Mouse (Mus musculus): ENCODE data around the gene Tab2.

The Tab2 gene

DNA sequence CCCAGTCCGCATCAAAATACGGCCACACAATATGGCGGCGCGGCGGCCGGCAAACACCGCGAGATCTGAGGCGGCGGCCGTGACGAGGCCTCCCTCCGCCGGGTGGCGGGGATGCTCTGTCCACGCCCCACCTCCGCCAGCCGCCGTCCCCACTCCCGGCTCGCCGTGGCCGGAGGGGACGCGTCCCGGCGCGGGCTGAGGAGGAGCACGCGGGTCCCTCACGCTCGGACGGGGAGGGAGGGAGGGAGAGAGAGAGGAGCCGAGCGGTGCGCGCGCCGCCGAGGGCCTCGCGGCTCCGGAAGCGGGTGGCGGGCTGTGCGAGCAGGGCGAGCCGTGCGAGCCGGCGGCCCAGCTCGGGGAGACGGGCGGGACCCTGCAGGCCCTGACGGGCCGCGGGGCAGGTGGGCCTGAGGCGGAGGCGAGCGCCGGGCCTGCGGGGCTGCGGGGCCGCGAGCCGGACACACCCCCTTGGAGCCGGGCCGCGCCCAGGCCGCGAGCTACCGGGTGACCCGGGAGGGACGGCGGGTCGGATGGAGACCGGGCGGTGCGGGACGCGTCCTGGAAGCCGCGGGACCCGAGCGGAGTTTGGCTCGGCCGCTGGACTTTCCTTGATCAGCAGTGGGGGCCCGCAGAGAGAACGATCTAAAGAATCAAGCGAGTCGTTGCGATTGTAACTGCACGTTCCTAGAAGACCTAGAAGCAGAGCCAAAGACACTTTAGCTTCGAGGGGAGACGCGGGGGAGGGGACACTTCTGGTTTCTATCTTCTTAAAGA, at the start of gene Tab2:
Gene Tab2 (minus strand): TSS at position 3 of the 774 bp plus-strand sequence.
- peak; percentile 83 to 85 for DNase-seq (ENCODE audit: low spot score in 2 of 2)

- DNase-seq (ENCODE audit: low spot score in 2 of 2) = peak in 1 of 2 experiments; percentile 6
Observed at GRCm38 (mm10) chr10:7992258-7992919, 36.4 kb upstream of the Tab2 start.

GRCm38 (mm10) chr10:7991596-7991995, 35.6 kb upstream of the Tab2 start:
- DNase-seq (ENCODE audit: low spot score in 2 of 2) = no peak

DNA sequence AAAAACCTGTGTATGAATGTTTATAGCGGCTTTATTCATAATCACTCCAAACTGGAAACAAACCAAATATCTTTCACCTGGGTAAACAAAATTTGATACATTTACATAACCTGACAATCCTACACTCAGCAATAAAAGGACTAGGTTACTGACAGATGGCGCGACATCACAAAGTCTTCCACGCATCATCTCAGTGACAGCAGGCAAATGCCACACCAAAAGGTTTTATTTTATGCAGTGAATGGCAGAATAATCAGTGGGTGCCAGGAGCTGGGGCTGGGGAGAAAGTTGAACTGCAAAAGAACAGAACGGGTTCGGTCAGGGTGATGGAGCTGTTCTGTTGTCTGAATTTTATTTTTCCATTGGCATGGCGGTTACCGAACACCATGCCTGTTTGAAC, 31.5 kb upstream of the Tab2 start:
- DNase-seq (ENCODE audit: low spot score in 2 of 2) = no peak

- no peak for DNase-seq (ENCODE audit: low spot score in 2 of 2)
Observed at GRCm38 (mm10) chr10:7976462-7976861, 20.4 kb upstream of the Tab2 start.

GRCm38 (mm10) chr10:7968747-7969280, 12.8 kb upstream of the Tab2 start:
- DNase-seq (ENCODE audit: low spot score in 2 of 2) = no peak

- no peak for DNase-seq (ENCODE audit: low spot score in 2 of 2)
Observed at GRCm38 (mm10) chr10:7967096-7967495, 11.1 kb upstream of the Tab2 start.

- peak; percentile 36 to 45 for DNase-seq (ENCODE audit: low spot score in 2 of 2)
Observed at GRCm38 (mm10) chr10:7959073-7959472, 3.0 kb upstream of the Tab2 start.

- DNase-seq (ENCODE audit: low spot score in 2 of 2) = peak; percentile 16 to 17
Observed at GRCm38 (mm10) chr10:7955634-7956121, 352 bp downstream of the Tab2 start.

- DNase-seq (ENCODE audit: low spot score in 2 of 2) = peak; percentile 11 to 15
Observed at GRCm38 (mm10) chr10:7954989-7955633, 919 bp downstream of the Tab2 start.

DNA sequence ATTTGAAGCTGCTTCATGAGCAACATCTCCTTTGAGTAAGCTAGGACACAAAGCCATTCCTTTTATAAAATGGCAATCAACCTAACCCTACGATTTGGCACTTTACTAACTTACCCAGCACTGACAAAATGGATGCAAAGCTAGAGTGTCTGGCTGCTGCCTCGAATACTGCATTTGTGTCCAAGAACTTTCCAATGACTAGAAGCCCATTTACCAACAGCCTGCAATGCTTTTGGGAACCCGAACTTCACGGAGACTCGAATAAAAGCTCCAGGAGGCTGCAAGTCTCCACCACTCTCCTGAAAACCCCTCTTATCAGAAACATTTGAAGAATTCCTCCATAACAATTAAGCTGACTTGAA, 1.4 kb downstream of the Tab2 start:
- no peak for DNase-seq (ENCODE audit: low spot score in 2 of 2)

DNA sequence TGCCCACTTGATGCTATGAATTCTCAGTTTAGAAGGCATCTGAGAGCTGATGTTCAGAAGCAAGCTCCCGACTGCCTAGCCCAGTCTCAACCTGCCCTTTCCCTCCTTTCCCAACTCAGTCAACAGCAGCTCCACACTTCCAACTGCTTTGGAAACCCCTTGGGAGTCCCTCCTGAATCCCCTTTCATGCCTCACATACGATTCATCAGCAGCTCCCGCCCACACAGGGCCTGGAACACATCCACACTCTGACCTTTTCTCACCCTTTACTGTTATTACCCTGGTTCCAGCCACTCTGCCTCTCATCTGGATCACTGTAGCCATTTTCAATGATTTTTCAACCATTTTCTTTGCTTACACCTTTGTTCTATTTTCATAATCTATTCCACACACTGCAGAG, 13.0 kb downstream of the Tab2 start:
- no peak for DNase-seq (ENCODE audit: low spot score in 2 of 2)

DNA sequence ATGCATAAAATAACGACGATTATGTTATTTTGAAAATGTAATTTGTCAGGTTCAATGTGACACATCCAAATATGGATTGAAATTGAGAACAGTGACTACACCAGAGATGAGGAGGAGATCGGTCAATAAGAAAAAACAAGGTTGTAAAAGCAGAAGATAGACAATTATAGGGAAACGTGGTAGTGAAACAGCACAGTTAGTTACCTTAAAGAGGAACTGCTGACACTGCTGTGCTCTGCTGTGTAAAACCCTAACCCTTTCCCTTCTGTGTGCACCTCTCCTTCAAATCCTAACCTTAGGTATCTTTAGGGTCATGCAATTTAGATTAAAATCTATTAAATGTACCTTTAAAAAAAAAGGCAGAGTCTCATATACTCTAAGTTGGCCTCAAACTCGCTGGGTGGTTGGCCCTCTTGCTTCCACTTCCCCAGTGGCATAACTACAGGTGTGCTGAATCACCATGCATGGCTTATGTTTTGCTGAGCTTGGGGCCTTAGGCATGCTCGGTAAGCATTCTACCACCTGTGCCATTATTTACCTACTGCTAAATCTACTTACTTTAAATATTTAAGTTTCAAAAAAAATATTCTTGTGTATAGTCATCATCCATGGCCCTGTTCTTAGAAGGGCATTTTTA, 19.4 kb downstream of the Tab2 start:
- DNase-seq (ENCODE audit: low spot score in 2 of 2) = no peak

DNA sequence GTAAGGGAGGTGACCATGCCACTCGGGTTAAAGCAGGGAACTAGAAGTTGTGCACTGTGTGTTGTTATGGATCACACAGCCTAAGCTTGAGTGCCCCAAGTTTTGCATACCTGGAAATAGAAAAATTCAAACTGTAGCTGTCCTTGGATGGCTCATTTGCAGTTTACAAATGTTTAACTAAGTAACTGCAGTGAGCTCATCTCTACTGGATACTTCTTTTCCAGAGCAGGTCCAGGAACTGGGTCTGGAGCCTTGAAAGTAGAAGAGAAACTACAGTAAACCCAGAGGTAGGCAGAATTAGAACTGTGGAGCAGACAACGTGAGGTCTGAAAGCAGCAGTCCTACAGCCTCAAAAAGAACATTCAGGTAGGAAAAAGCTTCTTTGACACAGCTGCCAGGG, 23.1 kb downstream of the Tab2 start:
- DNase-seq (ENCODE audit: low spot score in 2 of 2) = no peak

DNA sequence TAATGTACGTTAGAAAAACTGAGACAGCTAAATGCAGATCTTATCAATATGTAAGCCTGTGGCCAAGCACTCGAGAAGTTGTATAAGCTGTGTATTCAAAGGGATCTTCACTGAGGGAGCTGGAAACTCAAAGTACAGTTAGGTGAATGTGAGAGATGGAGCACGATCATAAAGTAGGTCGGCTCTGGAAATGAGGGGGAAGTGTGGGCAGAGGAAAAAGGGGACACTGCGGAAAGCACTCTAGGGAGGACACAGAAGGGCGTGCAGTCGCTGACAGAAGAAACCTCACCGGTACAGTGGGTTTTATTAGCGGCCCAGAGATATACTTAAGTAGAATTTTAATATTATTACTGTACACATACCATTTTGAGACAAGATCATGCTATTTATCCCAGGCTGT, 27.0 kb downstream of the Tab2 start:
- DNase-seq (ENCODE audit: low spot score in 2 of 2) = peak in 1 of 2 experiments; percentile 23

- no peak for DNase-seq (ENCODE audit: low spot score in 2 of 2)
Observed at GRCm38 (mm10) chr10:7925481-7925880, 30.5 kb downstream of the Tab2 start.

DNA sequence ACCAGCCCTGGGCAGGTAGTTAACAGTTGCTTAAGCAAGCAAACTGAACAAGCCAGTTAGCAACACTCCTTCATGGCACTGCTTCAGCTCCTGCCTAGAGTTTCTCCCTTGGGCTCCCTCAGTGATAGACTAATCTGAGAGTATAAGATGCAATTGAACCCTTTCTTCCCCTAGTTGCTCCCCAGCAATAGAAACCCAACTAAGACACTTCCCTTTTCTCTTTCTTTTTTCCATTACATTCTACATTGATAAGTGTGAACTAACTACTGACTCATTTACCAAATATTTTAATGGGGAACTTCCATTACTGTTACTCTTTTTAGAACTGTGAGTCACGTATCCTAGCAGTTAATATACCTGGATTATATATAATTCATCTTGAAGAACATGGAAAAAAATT, 32.6 kb downstream of the Tab2 start:
- DNase-seq (ENCODE audit: low spot score in 2 of 2) = no peak

DNA sequence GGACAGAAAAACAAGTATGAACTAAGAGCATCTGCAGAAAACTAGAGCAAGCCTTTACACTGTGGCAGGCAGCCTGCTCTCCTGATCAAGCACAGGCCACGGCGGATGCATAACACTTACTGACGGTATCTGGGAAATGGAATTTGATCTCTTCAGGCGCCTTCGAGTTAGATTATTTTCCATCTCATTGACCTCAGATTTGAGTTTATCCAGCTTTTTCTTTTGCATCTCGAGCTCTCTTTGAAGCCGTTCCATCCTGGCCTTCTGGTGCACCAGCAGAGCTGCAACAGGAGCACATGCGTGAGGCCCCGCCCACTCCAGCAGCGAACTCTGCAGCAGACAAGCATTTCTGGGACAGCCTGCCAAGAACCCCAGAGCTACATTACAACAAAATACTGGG, 44.8 kb downstream of the Tab2 start:
- no peak for DNase-seq (ENCODE audit: low spot score in 2 of 2)

GRCm38 (mm10) chr10:7907151-7907550, 48.9 kb downstream of the Tab2 start:
- DNase-seq (ENCODE audit: low spot score in 2 of 2) = no peak

DNA sequence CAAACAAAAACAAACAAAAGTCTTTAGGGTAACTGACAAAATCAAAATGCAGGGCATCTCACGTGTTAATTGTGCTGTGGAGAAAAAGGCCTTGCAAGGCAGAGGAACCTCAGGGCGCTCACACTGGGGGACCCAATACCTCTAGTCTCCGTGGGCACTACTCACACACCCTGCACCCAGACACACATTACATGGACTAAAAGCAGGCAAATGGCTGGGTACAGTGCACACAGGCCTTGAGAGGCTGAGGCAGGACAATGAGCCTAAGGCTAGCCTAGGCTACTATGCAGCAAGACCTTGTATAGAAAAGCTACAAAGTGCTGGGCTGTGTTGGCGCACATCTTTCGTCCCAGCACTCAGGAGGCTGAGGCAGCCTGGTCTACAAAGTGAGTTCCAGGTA, 51.9 kb downstream of the Tab2 start:
- no peak for DNase-seq (ENCODE audit: low spot score in 2 of 2)

DNA sequence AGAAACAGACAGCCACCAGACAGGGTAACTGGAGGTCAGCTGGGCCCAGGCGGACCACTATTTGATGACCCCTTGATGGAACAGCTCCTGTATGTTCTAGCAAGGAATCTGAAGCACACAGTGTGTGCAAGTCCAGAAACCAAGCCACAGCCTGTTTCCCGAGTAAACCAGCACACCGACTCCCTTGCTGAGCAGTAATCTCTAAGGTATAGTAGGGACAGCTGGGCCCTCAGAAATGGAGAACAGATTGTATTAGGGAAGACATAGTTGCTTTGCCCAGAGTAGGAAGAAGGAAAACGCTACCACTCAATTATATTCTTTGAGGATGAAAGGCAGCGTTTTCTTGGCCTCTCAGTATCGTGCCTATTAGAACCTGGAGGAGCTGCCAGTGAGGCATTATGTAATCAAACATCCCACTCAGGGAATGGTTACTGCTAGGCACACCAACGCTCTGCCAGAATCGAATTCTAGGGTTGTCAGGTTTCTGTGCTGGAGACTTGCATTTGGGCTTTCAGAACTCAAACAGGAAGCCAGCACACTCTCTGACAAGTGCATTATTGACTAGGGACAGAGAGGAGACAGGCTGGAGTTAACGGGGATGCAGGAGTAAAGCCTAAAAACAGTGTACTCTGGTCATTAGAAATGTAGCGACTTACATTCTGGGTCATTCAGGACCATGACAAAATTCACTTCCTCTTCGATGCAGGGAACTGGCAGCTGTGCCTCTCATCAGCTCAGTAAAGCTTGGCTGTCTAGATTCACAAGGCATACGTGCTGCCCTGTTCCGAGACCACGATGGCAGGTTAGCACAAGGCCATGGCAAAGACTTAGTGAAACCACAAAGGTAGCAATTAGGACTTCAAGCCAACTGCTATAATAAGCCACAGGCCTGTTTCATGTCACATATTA, 55.1 kb downstream of the Tab2 start:
- DNase-seq (ENCODE audit: low spot score in 2 of 2) = peak; percentile 44 to 54
